In genomic region chr11:95076536-95077111, GRCm38 (mm10) we compare ENCODE assay signal across 8 mouse cellular contexts. TPM values are rescaled to one million over a fixed set of nuclear protein-coding genes. Genes with fewer than 3 reads are reported as not detected.
DNase-seq lines count a peak whose midpoint lies in the region; ATAC-seq lines count a peak whose summit lies in the region.

Itga3 (minus strand) TSS chr11:95076801.

- no peak for ATAC-seq in monocyte, adult 5-6 weeks (replicated peaks; ENCODE audit: insufficient number of reproducible peaks, low FRiP score, low TSS enrichment, poor library complexity, severe bottlenecking)

- DNase-seq in WW6 (ENCODE audit: low read depth, low spot score) = peak; percentile 78
- peak; percentile 78 to 83 for DNase-seq in cerebellum, postnatal 14 days
- DNase-seq in gastrocnemius, postnatal 10 days = peak; percentile 43
- DNase-seq in induced T-regulatory cell, adult 2 months (ENCODE audit: low read depth) = peak; percentile 78
- DNase-seq in left cerebral cortex, adult 18-20 months (ENCODE audit: low spot score in 2 of 2) = peak; percentile 55 to 61
- DNase-seq in lung, postnatal 36 days = peak; percentile 92
- peak; percentile 58 to 67 for DNase-seq in right cerebral cortex, postnatal 10 days (ENCODE audit: low spot score in 2 of 2)

RNA-seq across cellular contexts. Expression of gene Itga3, which starts in this region (rescaled TPM):
- total RNA-seq in gastrocnemius, postnatal 10 days (2021) = 1 to 10 TPM; 3.4 to 4.6 TPM
- total RNA-seq in left cerebral cortex, adult 18-20 months (2021) = 10 to 100 TPM; 17.2 to 19.3 TPM
- total RNA-seq in monocyte, adult 5-6 weeks (2017) = 0.75 to 1.2 TPM (median 0.97 TPM) in 3 replicates
